8 mouse cellular contexts compared by ENCODE assay signal in the genomic region with DNA sequence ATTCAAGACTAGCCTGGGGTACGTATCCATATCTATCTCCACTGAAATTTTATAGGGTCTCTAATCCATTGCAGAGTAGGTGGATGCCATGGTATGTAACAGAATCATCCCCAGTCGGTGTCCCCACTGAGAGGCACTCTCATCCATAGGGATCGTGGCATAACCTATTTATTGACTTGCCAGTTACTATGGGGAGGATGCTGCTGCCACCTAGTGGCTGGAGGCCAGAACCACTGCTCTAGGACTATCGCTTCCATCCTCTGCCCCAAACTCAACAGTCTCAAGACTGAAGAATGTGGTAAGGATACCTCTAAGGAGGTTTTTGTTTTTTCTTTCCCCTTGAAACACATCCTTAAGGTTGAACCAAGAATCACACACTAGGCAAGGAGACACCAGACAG. TPM values are rescaled to one million over a fixed set of nuclear protein-coding genes. Genes with fewer than 3 reads are reported as not detected.
DNase-seq lines count a peak whose midpoint lies in the region.

No protein-coding gene starts in this region.

- DNase-seq in ovary, postnatal 10 days (ENCODE audit: low spot score), result peak; percentile 18
- DNase-seq in ovary, adult 18-20 months (ENCODE audit: low spot score), result no peak
- peak; percentile 70 for DNase-seq in c-Kit-negative CD71-positive TER-119-positive erythroid progenitor cells, embryonic 14.5 days (ENCODE audit: low read depth, low spot score)
- DNase-seq in forelimb bud, embryonic 11.5 days (ENCODE audit: low read depth, low spot score), result peak; percentile 62
- DNase-seq in hindlimb bud, embryonic 11.5 days (ENCODE audit: extremely low spot score, low read depth, low spot score), result peak; percentile 18
- DNase-seq in left cerebral cortex, postnatal 4 days, result peak; percentile 68
- DNase-seq in natural killer cell, adult 2 months (ENCODE audit: low spot score in 2 of 2), result peak; percentile 48 to 71
- peak; percentile 30 to 71 for DNase-seq in thymus, postnatal 10 days (ENCODE audit: low spot score in 2 of 2)

- intact Hi-C loops in left cerebral cortex, postnatal 4 days (cut with DNase I), result no loop called here

RNA-seq across cellular contexts. Expression of a gene that starts 16.0 kb away (rescaled TPM):
- not detected for total RNA-seq in left cerebral cortex, postnatal 4 days (2021)

RNA-seq across cellular contexts. Expression of a gene that starts 17.1 kb away (rescaled TPM):
- under 1 TPM; 0.16 to 0.56 TPM for total RNA-seq in left cerebral cortex, postnatal 4 days (2021)

RNA-seq across cellular contexts. Expression of a gene that starts 27.4 kb away (rescaled TPM):
- 1 to 10 TPM; 2.4 to 3.4 TPM for total RNA-seq in left cerebral cortex, postnatal 4 days (2021)
